Mouse (Mus musculus) kidney, postnatal 36 days (tissue): ENCODE measurements around the gene Il1a.

Experiments
- DNase-seq, 2 experiments: peaks; one replicate each; pipeline ENCODE4 v3.0.0; 2021 to 2022; ENCODE audit warnings: mixed read lengths in 2 of 2

Il1a gene

DNA sequence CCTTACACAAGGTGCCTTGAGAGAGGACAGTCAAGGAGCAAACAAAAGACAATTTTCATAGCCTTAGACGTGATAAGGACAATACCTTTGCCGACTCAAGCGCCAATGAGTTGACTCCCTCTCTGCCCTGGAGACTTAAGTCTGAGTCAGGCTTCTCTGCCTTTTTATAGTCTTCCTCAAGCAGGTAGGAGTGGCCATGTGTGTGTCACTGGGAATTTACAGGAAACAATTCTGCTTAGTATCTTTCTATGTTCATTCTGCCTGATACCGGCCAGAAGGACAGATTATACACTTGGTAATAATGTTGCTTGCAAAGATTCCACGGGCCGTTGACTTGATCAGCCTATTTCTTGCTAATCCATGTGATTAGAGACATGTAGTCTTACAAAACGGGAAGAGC is at the start of gene Il1a:
TSS of gene Il1a (minus strand) at position 137 of the 400 bp plus-strand sequence.
- no peak for DNase-seq

DNA sequence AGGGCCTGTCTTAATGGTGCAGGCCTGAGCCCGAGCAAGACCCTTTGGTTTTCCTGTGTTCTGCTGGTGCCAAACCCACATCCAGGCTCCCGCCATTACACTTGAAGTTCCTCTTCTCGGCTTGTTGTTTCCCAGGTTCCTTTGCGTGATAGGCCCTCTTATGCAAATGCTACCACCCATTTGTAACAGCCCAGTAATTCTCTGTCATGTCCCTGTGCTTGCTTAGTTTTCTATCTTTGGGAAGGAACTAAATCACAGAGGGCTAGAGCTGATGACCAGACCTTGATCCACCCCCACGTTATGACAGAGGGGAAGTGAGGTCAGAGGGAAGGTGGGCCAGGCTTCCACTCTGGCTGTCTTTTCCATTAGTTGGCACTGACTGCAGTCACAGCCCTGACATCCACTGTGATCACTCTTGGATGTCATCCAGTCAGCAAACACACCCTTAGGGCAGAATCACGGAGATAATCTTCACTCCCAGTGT is 28.4 kb upstream of the Il1a start:
- no peak for DNase-seq

DNA sequence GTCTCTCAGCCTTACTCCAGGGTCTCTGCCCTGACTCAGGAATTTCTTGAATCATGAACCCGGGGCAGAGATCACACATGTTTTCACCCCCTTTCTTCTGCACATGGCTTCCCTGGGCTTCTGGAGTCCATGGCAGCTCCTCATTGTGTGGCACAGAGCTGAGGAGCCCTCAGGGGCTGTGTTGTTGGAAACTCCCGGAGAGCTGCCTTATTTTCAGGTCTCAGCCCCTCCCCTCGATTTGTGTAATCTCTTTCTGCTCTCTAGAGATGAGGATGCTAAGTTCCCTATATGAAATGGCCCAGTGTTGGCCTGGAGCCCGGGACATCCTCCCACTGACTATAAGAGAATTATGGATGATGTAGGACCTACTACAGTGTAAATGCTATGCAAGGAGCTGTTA is 23.7 kb upstream of the Il1a start:
- DNase-seq = no peak

DNA sequence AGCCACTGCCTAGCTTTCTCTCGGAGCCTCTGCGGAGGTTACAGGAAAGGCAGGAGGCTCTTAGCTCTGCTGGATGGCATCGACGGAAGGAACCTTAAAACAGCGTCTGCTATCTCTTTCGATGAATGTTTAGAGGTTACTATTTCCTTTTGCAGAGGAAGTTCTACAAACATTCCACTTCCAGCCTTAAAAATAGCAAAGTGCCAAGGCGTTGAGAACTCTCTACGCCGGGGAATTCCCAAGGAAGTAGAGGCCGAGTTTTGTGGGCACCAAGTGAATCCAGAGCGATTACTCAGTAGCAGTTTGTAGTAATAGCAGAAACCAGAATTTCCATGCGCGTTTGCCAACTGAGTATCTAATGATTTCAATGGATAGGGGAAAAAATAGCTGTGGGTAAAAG is 20.8 kb upstream of the Il1a start:
- no peak for DNase-seq

DNA sequence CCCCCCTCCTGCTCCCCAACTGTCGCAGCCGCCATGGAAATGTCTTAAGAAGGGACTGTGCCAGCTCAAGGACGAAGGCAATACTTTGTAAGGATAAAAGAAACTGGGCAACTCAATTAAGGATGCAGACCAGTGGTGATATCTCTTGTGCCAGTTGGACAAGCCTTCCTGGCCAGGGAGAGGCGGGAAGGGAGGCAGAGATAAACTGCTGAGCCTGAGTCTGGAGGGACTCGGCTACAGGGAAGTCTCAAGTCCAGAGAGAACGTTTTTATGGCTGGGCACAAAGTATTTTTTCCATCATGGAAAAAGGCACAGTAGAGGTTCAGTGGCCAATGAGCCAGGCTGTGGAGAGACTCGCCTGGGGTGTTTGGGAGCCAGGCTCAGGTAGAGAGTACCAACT is 20.3 kb upstream of the Il1a start:
- no peak for DNase-seq

DNA sequence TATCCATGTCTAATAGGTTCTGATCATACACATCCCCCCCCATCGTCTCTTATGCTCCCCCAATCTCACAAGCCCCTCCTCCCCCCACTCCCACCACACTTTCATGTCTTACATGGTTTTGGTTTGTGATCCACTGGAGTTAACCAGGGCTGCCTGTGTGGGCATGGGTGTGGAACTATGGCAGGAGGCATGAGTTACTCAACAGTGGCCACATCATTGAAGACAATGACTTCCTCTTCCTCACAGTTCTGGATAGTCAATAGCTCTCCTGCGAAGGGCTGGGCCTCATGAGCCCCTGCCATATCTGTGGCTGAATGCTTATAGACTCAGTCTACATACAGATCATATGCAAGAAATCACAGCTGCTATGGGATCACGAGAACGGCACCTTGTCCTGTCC is 18.5 kb upstream of the Il1a start:
- DNase-seq = no peak

DNA sequence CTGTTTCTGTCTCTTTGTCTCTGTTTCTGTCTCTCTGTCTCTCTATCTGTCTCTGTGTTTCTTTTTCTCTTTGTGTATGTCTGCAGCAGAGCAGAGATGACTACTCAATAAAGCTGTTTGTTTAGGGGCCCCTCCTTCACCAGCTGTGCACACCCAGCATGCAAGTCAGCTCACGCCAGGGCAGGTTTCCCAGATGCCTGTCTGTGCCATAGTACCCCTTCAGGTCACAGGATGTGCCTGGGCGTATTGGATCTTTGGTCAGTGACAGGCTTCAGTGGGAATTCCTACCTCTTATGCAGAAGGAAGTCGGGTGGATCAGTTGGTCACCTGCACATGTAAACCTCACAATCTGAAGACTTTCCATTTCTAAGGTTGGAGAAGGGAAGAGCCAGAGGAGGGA is 14.4 kb upstream of the Il1a start:
- no peak for DNase-seq

DNA sequence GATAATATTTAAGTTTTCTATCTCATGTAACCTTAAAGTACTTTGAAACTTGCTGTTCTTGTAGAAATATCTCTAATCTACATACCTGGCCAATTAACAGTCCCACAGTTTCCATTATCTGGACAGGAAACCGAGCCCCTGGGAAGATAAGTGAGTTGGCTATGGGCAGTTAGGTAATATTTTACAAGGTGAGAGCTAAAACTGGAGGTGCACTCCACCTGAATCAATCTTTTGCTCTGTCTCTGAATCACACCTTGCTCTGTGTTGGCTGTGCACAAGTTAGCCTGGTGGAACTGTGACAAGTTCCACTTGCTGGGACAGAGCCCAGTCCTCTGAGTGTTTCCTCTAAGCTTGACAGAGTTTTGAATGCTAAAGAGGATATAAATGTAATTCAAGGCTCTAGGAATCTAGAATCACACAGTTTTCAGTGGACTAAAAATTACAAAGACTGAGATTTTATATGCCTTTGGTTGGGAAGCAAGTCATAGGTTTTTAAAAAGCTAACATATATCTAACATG is 12.4 kb upstream of the Il1a start:
- DNase-seq = no peak

DNA sequence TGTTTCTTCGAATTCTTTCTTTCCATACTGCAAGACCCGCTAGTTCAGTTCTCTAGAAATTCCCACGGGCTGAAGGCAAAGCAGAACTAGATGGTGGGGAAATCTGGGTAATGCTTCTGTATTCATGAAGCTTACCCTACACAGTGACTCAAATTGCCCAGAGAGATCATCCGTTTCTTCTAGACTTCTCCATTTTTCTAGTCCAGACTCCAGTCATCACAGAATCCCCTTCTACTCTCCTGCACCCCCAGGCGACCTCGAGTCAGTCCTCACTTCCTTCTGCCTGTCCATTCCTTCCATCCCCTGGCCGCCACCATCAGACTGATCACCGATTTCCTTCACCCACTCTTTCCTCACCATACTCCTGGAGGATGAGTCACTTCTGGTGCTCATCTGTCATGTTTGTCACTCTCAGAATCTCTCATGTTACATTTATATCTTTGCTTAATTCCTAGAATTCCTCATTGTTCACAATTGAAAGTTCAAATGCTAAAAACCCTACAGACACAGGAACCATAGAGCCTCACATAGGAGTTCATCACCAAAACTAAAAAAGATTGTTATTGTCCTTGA is 10.3 kb upstream of the Il1a start:
- DNase-seq = no peak

DNA sequence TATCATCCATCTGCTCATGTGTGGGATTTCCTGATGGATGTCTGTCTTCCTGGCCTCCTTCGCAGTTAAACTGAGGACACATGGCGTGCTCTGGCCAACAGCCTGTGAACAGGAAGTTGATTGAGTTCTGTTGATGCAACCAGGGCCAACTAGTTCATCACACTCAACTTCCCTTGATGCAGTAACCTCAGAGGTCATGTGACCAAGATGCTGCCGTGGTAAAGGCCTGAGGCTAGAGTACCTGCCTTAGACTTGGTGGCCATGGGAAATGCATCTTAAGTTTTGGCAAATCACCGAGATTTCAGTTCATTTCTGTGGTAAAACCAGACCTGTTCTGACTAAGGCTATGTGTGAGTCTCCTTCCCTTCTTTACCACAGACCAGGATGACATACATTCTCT is 6.1 kb upstream of the Il1a start:
- no peak for DNase-seq

DNA sequence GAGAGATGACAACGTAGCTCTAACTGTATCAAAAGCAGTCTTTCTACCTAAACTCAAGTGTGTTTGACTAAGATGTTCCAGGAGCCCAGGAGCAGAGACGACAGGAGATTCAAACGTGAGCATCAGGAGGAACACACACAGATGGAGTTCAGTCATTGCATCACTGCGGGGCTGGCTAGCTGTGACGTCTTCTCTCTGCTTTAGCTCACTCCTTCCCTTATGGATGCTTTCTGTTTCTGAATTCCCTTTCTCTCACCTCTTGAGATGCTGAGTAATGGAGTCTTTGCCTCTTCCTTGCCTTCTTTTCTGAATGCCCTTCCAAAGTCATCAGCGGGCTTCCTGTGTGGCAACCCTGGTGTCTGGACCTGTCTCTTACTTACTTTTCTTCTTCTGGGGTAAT is 5.1 kb upstream of the Il1a start:
- DNase-seq = no peak

DNA sequence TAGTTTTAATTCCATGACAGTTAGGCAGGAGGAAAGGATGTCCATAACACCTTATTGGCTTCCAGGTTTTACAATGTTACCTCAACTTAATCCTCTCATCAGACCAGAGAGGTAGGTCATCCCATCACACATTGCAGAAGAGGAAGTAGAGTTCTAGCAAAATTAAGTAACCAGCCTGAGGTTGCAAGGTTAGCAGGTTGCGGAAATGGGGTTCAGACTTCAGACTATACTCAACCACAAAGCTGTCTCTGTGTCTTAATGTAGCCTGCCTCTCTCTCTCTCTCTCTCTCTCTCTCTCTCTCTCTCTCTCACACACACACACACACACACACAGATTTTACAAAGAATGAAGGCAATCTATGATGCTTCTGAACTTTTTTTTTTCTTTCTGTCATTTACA is 4.2 kb upstream of the Il1a start:
- DNase-seq = no peak

DNA sequence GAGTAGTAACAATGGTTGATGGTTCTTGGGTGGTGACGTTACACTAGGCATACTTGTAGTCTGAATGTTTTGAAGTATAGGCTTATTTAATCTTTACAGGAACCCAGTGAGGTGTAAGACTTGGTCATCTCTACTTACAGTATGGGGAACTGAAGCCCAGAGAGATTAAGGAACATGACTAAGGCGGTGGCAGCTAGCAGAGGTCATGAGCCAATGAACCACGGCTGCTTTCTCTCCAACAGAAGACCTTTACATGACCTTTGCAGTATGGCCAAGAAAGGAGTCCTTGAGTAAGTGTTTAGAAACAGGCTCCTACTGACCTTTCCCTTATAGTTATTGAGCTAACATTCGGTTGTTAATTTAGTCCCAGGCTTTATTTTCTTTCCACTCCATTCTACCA is 3.8 kb downstream of the Il1a start:
- no peak for DNase-seq

DNA sequence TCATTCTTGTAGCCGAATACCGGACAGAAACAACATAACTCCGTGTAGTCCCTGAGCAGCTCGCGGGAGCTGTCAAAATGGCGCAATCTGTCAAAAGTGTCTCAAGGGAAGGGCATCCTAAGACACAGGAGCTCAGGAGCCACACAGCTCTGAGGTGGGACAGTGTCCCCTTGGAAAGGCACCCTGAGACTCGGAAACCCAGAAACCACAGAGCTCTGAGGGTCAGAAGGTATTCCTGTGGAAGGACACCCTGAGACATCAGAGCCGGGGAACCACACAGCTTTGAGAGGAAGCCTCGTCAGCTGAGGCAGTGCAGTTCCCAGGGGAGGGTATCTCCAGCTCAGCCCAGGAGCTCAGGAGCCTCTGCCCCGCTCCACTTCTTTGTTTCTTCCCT is 12.2 kb downstream of the Il1a start:
- no peak for DNase-seq

DNA sequence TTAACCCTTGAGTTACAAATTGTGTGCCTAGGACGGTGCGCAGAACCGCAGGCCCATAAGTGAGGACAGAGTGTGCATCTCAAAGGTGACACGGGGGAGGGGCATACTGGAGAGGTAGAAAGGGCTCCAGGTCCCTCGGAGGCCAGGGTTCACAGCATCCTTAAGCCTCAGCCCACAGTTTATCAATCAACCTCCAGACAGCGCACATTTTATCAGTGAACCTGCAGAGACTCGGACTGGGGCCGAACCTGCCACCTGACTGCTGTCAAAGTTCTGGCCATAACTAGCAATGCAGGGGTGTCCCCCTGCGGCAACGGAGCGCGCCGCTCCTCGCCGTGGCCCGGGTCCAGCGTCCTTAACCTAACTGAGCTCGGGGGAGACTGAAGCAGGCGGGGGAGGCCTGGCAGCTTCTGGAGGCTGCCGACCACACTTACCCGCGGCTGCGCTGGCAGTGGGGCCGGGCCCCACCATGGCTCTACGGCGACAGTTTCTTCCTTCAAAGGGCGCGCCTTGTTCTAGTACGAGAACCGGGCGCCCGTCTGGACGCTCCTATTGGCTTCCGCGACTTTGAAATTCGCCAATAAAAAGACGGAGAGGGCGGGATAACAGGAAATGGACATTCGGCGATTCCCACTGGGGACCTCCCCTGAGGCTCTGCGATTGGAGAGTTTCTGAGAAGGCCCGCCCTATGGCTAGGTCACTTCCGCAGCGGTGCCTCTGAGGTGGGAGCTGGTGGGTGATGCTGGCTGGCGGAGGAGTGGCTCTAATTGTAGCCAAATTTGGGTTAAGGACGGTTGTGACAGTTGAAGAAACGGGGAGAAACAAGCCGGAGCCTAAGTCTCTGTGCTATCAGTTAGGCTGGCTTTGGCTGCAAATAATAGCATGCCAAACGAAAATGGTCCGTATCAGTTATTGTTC is 12.8 kb downstream of the Il1a start, which contains the start of gene Ckap2l:
TSS of gene Ckap2l (minus strand) at position 542 of the 918 bp plus-strand sequence.
- peak; percentile 97 to 98 for DNase-seq

DNA sequence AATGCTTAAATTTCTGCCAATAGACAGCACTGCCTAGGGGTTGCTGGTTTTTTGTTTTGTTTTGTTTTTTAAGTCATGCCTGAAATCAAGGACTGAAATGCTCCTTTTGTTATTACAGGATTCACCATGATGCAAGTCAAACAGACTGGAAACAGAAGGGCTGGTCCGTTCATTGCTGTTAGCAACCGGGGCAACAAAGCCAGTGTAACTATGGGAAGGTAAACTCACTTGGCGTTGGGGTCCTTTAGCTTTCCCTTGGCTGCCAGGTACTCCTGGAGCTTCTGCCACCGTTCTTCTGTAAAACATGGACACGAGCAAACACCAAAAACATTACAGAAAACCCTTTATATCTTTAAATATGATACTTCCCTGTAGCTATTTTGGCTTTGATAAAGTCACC is 13.7 kb downstream of the Il1a start:
- DNase-seq = no peak

DNA sequence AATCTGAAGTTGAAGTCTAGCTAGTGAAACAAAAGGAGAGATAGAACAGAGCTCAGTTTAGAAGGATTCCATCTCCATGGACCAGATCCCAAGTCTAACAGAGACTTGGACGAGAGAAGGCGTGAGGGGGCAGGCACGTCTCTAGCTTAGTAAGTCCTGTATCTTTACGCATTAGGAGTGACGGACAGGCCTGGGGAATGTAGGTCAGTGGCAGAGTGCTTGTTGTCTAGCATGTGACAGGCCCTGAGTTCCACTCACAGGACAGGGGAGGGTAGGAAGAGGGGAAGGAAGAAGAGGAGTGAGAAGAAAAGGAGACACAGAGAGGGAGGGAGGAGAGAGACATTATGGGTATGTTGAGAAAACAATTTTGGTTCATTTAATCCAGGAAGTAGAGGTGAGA is 14.7 kb downstream of the Il1a start:
- no peak for DNase-seq

DNA sequence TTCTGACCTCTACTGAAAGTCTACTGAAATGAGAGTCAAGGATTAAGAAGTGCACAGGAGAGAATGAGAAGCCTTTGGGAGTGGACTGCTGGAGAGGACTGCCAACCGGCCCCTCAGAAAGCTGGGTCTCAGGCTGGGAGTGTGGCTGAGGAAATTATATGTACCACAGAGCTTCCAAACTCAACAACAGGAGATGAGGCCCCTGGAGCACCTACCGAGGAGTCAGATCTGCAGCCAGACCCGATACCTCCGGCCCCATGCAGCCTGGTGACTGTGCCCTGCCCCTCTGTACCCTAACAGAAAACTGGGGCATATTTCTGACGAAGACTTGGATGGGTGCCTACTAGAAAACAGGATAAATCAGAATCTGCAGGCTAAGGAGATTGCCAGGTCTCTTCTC is 35.9 kb downstream of the Il1a start:
- DNase-seq = no peak

DNA sequence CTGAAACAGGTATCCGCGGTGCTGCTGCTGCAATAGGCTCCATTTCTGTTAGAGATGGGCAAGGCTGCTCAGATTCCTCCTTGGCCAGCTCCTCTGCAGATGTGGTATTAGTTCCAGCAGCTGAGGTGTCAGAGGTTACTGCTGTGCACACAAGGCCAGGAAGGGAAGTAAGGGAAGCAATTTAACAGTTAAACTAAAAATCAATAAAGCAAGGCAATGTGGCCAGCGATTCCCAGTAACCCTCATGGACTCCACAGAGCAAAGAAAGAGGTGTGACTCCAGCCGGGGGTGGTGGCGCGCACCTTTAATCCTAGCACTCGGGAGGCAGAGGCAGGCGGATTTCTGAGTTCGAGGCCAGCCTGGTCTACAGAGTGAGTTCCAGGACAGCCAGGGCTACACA is 39.2 kb downstream of the Il1a start:
- no peak for DNase-seq

DNA sequence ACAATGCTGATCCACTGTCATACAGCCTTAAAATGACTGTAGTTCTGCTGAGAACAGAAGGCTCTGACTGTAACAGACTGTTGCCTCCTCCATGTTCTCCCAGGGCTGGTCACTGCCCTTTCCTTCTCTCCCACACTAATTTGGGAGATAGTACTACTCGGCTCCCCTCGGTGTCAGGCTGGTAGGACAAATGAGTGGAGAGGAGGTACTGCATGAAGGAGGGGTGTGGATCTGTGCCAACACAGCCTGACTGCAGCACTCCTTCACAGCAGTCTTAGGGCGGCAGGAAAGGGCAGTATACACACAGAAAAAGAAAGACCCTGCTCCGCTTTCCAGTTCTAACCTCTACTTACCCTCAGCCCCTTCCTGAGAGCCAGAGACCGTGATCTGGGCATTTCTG is 39.8 kb downstream of the Il1a start:
- DNase-seq = no peak

DNA sequence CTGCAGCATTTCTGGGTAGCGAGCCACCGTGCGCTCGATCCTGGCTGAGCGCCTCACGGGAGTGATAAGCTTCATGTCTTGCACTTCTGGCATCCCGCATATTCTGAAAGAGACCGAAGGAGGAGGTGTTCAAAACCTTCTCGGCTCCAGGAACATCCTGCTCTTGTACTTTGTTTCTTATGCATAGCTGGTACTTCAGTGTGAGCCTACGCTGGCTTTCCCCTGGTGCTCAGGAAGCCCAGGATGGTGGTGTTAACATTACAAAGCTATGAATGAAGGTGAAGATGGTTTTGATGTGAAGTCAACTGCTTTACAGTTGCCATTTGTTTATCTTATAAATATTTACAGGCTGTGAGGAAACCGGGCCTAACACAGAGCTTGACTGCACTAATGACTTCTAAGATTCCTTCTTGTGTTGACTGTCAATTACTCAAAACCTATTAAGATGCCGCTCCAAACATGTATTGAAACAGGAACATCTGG is 40.6 kb downstream of the Il1a start:
- DNase-seq = no peak

DNA sequence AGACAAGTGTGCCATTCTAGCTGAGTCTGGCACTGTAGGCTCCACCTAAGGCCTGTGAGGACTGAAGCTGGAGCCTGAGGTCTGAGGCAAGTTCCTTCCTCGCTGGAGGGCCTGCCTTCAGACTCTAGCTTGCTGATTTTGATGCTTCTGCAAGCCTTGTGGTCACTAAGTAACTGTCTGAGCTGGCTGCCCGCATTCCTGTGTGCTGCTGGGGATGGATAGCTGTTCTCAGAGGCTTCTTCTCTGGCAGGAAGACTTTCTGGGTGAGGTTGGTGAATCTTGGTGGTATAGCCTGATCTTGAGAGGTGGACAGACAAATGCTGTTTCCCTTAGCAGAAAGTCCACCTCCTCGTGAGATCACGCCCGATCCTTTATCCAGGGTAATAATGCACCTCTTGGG is 42.0 kb downstream of the Il1a start:
- no peak for DNase-seq

DNA sequence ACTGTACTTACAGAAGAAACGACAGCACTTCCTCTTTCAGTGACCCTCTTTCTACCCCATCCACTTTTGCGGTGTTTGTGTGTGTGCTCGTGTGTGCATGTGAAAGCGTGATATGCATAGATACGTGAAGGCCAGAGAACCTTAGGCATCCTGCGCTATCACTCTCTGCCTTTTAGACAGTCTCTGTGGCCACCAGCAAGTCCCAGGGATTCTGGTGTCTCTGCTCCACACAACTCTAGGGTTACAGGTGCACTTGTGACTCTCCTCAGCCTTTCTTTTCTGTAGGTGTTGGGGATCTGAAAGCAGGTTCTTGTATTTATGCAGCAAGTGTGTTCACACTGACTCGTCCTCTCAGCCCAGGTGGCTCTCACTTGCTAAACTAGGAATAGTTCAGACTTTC is 44.5 kb downstream of the Il1a start:
- no peak for DNase-seq

DNA sequence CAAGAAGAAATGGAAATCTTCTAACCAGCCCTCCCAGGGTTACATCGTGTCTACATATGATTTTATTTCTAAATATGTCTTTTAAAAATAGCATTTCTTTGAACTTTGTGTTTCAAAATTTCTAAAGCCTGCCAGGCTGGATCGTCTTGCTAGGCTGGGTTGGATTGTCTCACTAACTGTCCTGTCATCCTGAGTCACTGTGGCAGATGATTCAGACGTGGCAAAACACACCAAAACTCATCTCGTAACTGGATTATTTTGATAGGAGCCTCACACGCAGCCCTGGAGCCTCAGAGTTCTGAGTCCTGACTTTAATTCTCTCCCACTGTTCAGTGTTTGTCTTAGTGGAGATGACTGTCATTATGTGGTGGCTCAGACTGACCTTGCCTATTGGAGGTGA is 46.7 kb downstream of the Il1a start:
- DNase-seq = no peak
